Mouse (Mus musculus) testis, adult 2 months (tissue): ENCODE measurements around the gene Lrmda.

Experiments used
- CTCF ChIP-seq: fragments of 200-500 bp; IDR thresholded peaks from 2 replicates; pipeline ENCODE4 v1.5.1; 2012; ENCODE audit warnings: low read depth, mild to moderate bottlenecking, inconsistent platforms, low read length, moderate library complexity; ENCODE audit not compliant: control insufficient read depth, insufficient read depth, insufficient replicate concordance
- POLR2A ChIP-seq: fragments of 200-500 bp; IDR thresholded peaks from 2 replicates; pipeline ENCODE4 v1.6.1; 2012; ENCODE audit warnings: low read depth, mild to moderate bottlenecking, inconsistent platforms, low read length, moderate library complexity; ENCODE audit not compliant: control insufficient read depth

- TF ChIP-seq POLR2A (no peak), CTCF (no peak)
These were observed 19.9 kb upstream of the Lrmda start for GRCm38 (mm10) chr14:21999588-21999987.
